Mouse (Mus musculus) olfactory bulb, adult 2 months (tissue): Measurements from ENCODE around the gene Cx3cr1. TPM values are rescaled to one million over a fixed set of nuclear protein-coding genes. Genes with fewer than 3 reads are reported as not detected.

Experiments used
- H3K27ac ChIP-seq: fragments of 200-500 bp; 2 replicates; pipeline ENCODE4 v1.5.1; 2012; ENCODE audit warnings: low read depth, low read length; ENCODE audit not compliant: insufficient read depth
- H3K4me1 ChIP-seq: fragments of 200-500 bp; 2 replicates; pipeline ENCODE4 v1.6.1; 2012; ENCODE audit warnings: low read length; ENCODE audit not compliant: control insufficient read depth, insufficient read depth
- H3K4me3 ChIP-seq: fragments of 200-500 bp; 2 replicates; pipeline ENCODE4 v1.5.1; 2012; ENCODE audit warnings: mild to moderate bottlenecking, low read depth, low read length, moderate library complexity; ENCODE audit not compliant: insufficient read depth
- CTCF ChIP-seq: fragments of 200-500 bp; IDR thresholded peaks from 2 replicates; pipeline ENCODE4 v1.5.1; 2012; ENCODE audit warnings: low read depth, mild to moderate bottlenecking, low read length, moderate library complexity; ENCODE audit not compliant: insufficient read depth
- POLR2A ChIP-seq: fragments of 200-500 bp; IDR thresholded peaks from 2 replicates; pipeline ENCODE4 v1.6.1; 2012; ENCODE audit warnings: mild to moderate bottlenecking, low read depth, low read length, moderate library complexity; ENCODE audit not compliant: insufficient read depth
- WGBS: fragments of 180-500 bp; shearing (Covaris S2); methylation state at CpG from one replicate; pipeline ENCODE4 v1.1.7; 2018; 5-methylcytosine and 5-hydroxymethylcytosine counted together
- polyA plus RNA-seq: library from polyadenylated mRNA; stranded (reverse); fragments of >200 nt; gene quantifications from 2 replicates; pipeline ENCODE4 v1.2.4, GENCODE M21; 2012; ENCODE audit warnings: low replicate concordance; ENCODE audit not compliant: missing spikeins, insufficient read depth, insufficient read length

The Cx3cr1 gene
- polyA plus RNA-seq, 1 experiment = not detected

DNA sequence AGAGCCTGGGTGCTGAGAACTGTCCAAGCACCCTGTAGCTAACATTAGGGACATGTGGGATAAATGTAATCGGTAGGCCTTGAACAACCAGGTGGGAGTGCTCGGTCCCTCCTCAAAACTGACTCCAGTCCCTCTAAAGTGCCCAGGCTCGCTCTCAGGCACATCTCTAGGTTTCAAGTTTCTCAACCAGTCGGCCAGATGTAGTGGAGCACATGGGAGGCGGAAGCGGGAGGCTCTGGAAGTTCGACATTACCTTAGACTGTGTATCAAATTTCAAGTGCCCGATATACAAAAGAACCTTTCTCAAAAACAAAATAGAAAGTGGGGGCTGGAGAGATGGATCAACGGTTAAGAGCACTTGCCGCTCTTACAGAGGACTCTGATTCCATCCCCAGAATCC is 130.0 kb downstream of the Cx3cr1 start:
- no peak overlapping the region for H3K4me3 ChIP-seq
- no peak overlapping the region for H3K27ac ChIP-seq
- 83% methylated on average over 10 of the region's 10 CpGs for WGBS
- TF ChIP-seq CTCF = no peak
- TF ChIP-seq POLR2A = no peak
- peaks cover 11% of the 10 kb centered on the region for H3K4me1 ChIP-seq

DNA sequence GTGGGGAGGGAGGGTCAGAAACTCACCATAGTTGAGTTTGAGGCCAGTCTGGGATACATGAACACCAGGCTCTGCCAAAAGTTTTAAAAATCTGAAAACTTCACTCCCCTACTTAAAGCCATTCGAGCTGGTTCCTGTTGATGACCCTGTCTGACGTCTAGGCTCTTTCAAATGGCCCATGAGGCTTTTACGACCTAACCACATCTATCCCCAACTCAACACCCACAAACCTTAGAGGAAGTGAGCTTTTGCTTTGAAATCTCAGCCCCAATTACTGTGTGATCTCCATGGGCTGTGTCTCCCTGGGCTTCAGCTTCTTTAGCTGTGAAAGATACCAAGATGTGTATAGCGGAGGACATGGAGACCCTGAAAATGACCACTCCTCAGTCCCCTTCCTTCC is 131.2 kb downstream of the Cx3cr1 start:
- Histone ChIP-seq H3K4me1 (peaks cover 11% of the 10 kb centered on the region), H3K4me3 (no peak overlapping the region), H3K27ac (no peak overlapping the region)
- 85% methylated on average over 4 of the region's 4 CpGs for WGBS
- TF ChIP-seq POLR2A = no peak
- TF ChIP-seq CTCF = no peak

DNA sequence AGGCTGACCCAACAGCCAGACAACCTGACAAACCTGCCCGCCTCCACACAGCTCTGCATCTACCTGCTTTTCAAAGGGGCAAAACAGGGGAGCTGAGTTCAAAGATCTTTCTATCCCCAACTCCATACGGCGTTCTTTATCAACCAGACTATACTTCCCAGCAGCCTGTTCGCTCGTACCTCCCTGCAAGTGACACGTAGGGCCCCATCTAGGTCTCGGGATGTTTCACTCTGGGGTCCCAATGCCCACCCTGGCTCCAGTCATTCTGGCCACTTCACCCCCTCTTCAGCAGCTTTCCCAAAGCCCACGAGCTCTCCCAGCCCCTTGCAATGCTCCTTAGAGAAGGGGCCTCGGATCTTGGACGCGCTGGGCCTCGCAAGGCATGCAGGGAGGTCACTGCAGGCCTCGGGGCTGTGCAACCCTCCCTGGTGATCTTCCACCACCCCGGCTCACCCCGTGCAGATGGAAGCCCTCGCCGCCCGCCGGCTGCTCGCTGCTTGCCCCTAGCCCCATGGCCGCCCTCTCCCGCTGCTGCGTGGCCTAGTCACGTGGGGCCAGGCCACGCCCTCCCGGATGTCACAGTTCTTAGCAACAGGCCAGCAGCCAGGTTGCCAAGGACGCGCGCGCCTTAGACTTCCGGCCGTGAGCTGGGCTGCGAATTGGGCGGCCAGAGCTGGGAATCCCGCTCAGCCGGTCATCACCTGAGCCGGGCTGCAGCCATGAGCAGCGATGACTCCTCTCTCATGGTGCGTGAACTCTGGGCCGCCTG is 132.5 kb downstream of the Cx3cr1 start, which contains the start of the genes Gorasp1 and Ttc21a:
Gene Gorasp1 (minus strand): TSS at position 561 of the 769 bp plus-strand sequence.
Gene Ttc21a (plus strand): TSS at position 602 of the 769 bp plus-strand sequence.
- Histone ChIP-seq H3K4me3 (peak within 1 kb of the TSS; percentile 82), H3K4me1 (peaks cover 11% of the 10 kb centered on the region), H3K27ac (peak within 1 kb of the TSS; percentile 47; the same call in 1 of the 2 replicates)
- TF ChIP-seq POLR2A = peak; percentile 84
- no peak for TF ChIP-seq CTCF
- under 1% methylated on average over 40 of the region's 40 CpGs for WGBS

DNA sequence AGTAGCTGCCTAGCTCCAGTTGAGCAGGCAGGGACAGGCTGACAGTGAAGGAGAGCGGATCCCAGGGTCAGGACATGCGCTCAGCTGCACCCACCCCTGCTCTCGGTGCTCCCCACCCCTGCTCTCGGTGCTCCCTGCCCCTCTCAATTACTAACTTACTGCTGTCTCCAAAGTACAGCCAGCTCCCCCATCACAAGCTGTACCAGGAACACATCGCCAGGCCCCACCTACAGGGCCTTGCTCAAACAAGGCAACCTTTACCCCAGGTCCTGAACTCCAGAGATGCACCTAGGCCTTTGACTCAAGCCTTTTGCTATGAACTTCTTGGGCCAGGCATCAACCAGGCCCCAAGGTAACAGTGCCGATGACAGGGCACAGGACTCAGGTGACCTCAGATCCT is 136.0 kb downstream of the Cx3cr1 start:
- H3K4me1 ChIP-seq = peaks cover 11% of the 10 kb centered on the region
- no peak for TF ChIP-seq CTCF
- no peak for TF ChIP-seq POLR2A
- no peak overlapping the region for H3K27ac ChIP-seq
- H3K4me3 ChIP-seq = no peak overlapping the region
- WGBS = 95% methylated on average over 6 of the region's 6 CpGs

DNA sequence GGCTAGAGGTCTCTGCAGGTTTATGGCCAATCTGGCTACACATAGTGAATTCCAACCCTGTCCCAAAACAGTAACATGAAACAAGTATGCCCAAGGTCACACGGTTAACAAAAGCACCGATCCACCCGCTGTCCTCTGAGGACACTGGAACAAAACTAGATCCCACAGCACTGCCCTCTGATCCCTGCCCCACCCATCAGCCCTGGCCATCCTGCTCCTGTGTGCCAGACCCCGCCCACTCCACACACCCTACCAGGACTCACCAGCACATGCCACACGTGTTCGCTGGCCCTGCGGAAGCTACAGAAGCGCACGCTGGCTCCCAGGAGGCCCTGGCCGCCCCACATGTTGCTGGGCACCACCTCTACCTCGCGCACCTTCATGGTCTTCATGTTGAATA is 137.3 kb downstream of the Cx3cr1 start:
- H3K4me1 ChIP-seq = peaks cover 4% of the 10 kb centered on the region
- no peak for TF ChIP-seq POLR2A
- no peak for TF ChIP-seq CTCF
- WGBS = 95% methylated on average over 12 of the region's 12 CpGs
- H3K27ac ChIP-seq = no peak overlapping the region
- H3K4me3 ChIP-seq = no peak overlapping the region

DNA sequence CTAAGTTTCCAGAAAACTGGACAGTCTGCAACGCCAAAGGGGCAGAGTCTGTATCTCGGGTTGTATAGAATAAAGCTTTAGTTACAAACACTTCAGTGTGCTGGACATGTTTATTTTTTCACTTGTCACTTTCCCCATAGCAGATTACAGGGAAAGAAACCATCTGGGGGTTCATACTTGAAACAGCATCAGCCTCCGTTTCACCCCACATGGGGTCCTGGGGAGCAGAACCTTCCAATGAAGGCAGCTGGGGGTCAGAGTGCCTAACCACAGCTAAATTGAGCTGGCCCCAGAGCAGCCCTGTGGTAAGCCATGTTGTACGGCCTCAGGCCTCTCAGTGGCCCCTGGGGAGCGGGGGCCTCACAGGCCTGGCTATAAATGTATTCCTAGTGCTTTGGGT is 143.2 kb downstream of the Cx3cr1 start:
- Histone ChIP-seq H3K4me1 (no peaks in the 10 kb centered on the region), H3K27ac (no peak overlapping the region), H3K4me3 (no peak overlapping the region)
- no peak for TF ChIP-seq POLR2A
- TF ChIP-seq CTCF = no peak
- 83% methylated on average over 5 of the region's 5 CpGs for WGBS

DNA sequence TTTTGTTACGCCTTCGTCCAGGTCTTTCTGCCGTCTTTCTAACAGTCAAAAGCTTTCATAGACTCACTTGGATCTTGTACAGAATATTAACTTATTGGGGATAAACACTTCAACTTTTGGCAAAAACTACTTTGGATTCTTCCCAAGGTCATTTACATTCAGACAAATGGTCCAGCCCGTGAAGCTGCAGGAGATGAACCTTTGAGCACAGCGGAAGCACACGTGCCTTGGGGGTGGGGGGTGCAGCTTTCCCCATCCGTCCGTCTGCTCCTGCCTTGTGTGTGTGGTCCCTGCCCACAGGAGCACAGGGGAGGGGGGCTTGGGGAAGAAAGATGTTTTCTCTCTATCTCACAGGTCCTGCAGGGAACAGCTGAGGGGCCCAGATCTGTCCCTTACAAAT is 143.9 kb downstream of the Cx3cr1 start:
- no peak for TF ChIP-seq POLR2A
- no peak for TF ChIP-seq CTCF
- Histone ChIP-seq H3K4me3 (no peak overlapping the region), H3K4me1 (no peaks in the 10 kb centered on the region), H3K27ac (no peak overlapping the region)
- 57% methylated on average over 8 of the region's 8 CpGs for WGBS

DNA sequence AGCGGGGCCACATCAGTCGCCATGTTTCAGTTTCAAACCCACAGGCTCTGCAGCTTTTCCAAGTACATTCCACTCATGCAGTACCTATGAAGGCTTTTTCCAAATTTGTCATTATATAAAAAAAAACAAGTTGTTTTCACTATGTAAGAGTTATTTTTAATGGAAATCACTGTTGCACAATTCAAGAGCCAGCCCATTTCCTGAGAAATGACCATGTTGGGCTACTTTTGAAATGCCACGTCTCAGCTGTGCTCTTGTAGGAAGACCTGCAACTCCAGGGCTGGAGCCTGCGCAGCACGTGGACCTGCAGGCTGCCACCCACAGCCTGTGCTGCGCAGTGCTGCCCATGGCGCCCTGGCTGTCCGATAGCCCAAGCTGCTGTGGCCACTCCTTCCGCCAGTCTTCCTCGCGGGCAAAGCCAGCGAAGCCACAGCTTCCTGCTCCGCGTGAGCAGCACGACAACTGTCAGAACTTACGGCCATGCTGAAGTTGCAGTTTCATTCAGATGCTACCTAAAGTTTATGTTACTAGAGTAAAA is 144.5 kb downstream of the Cx3cr1 start:
- no peaks in the 10 kb centered on the region for H3K4me1 ChIP-seq
- WGBS = 90% methylated on average over 16 of the region's 16 CpGs
- TF ChIP-seq POLR2A (no peak), CTCF (no peak)
- H3K27ac ChIP-seq = no peak overlapping the region
- H3K4me3 ChIP-seq = no peak overlapping the region

DNA sequence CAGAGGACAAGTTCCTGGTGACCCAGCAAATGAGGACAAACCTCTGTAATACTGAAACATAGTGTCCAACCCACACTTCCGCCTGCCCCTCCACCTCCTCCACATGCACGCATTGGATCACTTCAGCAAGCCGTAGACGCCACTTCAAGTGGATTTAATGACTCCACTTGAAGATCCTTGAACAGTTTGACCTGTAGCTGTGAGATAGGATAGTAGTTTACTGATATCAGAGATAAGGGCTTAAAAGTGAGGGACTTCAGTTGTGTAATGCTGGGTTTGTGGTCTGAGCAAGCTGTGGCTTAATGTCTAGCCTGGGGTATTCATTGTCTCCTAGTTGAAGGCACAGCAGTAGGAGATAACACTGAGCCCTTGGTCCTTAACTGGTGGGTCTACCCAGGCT is 146.2 kb downstream of the Cx3cr1 start:
- Histone ChIP-seq H3K27ac (no peak overlapping the region), H3K4me1 (no peaks in the 10 kb centered on the region), H3K4me3 (no peak overlapping the region)
- 84% methylated on average over 4 of the region's 4 CpGs for WGBS
- TF ChIP-seq POLR2A (no peak), CTCF (no peak)
